Mouse (Mus musculus) liver, postnatal 0 days (tissue): Measurements from ENCODE around the gene Scai.

Experiments used
- CTCF ChIP-seq: sonication (generic); IDR thresholded peaks from 2 replicates; pipeline ENCODE4 v1.5.1; 2016; ENCODE audit warnings: antibody characterized with exemption, low read depth
- EP300 ChIP-seq: IDR thresholded peaks from 2 replicates; pipeline ENCODE4 v1.6.1; 2016; ENCODE audit warnings: antibody characterized with exemption, low read depth, mild to moderate bottlenecking

- TF ChIP-seq EP300 (no peak), CTCF (no peak)
Observed at GRCm38 (mm10) chr2:39142357-39142948, 48.1 kb downstream of the Scai start.
